Mouse (Mus musculus): ENCODE measurements around the gene Bcas3.

DNA sequence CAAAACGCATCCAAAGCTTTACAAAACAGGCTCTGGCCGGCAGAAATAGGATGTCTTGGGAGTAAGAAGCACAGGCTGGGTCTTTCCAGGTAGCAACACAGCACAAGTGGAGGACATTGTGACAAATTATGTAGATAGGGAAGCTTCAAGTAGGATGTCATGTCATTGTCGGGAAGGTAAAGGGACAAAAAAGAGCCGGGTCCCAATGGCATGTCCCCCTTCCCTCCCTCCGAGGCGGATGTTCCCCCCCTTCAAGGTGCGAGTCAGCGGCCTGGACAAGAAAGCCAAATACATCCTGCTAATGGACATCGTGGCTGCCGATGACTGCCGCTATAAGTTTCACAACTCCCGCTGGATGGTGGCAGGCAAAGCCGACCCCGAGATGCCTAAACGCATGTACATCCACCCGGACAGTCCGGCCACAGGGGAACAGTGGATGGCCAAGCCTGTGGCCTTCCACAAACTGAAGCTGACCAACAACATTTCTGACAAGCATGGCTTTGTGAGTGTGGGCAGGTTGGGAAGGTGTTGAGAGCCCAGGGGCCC, 481.5 kb downstream of the Bcas3 start:
- TF ChIP-seq POLR2A (IDR thresholded peaks at IDR 0.05; ENCODE audit: low read depth, low read length) (no peak), CTCF (IDR thresholded peaks at IDR 0.05; ENCODE audit: borderline replicate concordance, insufficient read depth, low read length) (no peak)
